Mouse (Mus musculus) skeletal muscle tissue, adult 2 months (tissue): ENCODE results near the gene Slc41a1.

Experiments used
- DNase-seq: peaks from one replicate; pipeline ENCODE4 v3.0.0-alpha.2; 2012; ENCODE audit warnings: low read depth, low spot score

Gene Slc41a1

DNA sequence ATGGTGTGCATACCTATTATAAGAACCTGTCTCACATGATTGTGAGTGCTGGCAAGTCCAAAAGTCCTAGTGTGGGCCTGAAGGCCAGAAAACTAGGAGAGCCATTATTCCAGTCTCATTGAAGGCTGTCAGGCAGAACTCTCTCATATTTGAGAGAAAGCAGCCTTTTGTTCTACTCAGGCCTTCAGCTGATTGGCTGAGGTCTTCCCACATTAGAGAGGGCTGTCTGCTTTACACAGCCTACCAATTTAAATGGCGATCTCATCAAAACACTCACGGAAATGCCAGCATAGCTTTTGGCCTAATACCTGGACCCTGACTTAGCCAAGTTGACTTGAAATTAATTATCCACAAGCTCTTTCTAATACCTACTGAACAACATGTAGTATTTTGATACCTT lies 58.9 kb downstream of the Slc41a1 start:
- no peak for DNase-seq

DNA sequence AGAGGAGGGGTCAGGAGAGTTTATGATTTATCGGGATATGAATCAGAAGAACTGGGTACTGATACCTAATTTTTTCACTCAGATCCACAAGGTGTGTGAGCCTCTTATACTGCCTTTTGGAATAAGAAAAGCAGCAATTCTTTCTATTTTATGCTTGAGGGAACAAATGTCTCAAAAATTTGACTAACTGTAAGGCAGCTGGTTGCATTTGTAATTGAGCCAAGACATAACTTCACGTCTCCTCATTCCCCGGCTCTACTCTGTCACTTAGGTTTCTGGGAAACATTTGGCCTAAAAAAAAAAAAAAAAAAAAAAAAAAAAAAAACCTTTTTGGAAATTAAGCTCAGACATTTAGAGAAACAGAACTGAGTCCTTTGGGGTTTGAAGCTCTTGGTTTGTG lies 59.3 kb downstream of the Slc41a1 start:
- no peak for DNase-seq

DNA sequence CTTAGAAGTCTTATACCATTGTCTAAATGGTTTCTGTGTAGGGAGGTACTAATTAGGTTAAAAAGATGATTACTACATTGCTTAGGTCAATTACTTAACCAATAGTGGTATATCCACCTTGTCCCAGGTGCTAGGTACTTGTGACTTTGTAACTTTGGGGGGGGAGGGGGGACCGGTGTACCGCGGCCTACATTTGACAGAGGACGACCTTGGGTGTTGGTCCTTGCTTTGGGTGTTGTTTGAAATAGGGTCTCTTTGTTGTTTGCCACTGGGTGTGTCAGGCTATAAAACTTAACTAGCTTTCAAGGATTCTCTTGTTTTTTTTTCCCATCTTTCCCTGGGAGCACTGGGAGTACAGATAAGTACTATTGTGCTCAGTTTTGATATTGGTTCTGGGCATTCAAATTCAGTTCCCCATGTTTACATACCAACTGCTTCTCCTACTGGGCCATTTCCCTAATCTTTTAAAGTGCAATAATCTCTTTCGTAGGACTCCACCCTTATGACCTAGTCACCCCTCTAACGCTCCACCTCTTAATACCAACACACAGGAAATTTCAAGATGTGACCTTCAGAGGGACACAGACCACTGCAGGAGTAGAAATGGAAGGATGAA lies 62.9 kb downstream of the Slc41a1 start:
- no peak for DNase-seq

- DNase-seq, result no peak
Observed at GRCm38 (mm10) chr1:131891436-131891835, 64.1 kb downstream of the Slc41a1 start.
